Mouse (Mus musculus) kidney, postnatal 0 days (tissue): Measurements from ENCODE around the gene Dner. TPM values are rescaled to one million over a fixed set of nuclear protein-coding genes. Genes with fewer than 3 reads are reported as not detected.

ENCODE experiments used
- ATAC-seq: fragments of 200-750 bp; cut with Nextera tagmentation; replicated peaks from 2 replicates; pipeline ENCODE4 v1.8.0; 2017; ENCODE audit warnings: low read depth, moderate number of reproducible peaks, moderate TSS enrichment, moderate library complexity; ENCODE audit not compliant: low FRiP score
- DNase-seq: peaks from one replicate; pipeline ENCODE4 v3.0.0-alpha.2; 2016; ENCODE audit warnings: low spot score
- H3K27ac ChIP-seq: fragments of 300-500 bp; sonication (generic); 2 replicates; pipeline ENCODE4 v1.5.1; 2014; ENCODE audit warnings: mild to moderate bottlenecking
- H3K27me3 ChIP-seq: fragments of 300-500 bp; sonication (generic); 2 replicates; pipeline ENCODE4 v1.6.1; 2014; ENCODE audit warnings: low read length, mixed read lengths; ENCODE audit not compliant: insufficient read depth
- H3K36me3 ChIP-seq: fragments of 300-500 bp; sonication (generic); 2 replicates; pipeline ENCODE4 v1.6.1; 2014; ENCODE audit warnings: low read length, mixed read lengths; ENCODE audit not compliant: insufficient read depth
- H3K4me1 ChIP-seq: fragments of 300-500 bp; sonication (generic); replicated peaks from 2 replicates; pipeline ENCODE4 v1.6.1; 2014; ENCODE audit warnings: antibody characterized with exemption, low read length, mixed read lengths; ENCODE audit not compliant: insufficient read depth
- H3K4me2 ChIP-seq: fragments of 300-500 bp; sonication (generic); 2 replicates; pipeline ENCODE4 v1.6.1; 2014; ENCODE audit warnings: mild to moderate bottlenecking, low read length, moderate library complexity, mixed read lengths
- H3K4me3 ChIP-seq: fragments of 300-500 bp; sonication (generic); replicated peaks from 2 replicates; pipeline ENCODE4 v1.5.1; 2014; ENCODE audit warnings: low read depth, low read length
- H3K9ac ChIP-seq: fragments of 300-500 bp; sonication (generic); 2 replicates; pipeline ENCODE4 v1.6.1; 2014; ENCODE audit warnings: low read depth, low read length
- H3K9me3 ChIP-seq: fragments of 300-500 bp; sonication (generic); replicated peaks from 2 replicates; pipeline ENCODE4 v1.6.1; 2016; ENCODE audit warnings: low read length, inconsistent platforms, mixed read lengths
- CTCF ChIP-seq: IDR thresholded peaks from 2 replicates; pipeline ENCODE4 v1.5.1; 2016; ENCODE audit warnings: antibody characterized with exemption, low read depth, mild to moderate bottlenecking, moderate library complexity
- whole genome bisulfite sequencing: fragments of 180-500 bp; shearing (Covaris S2); extraction: QIAGEN DNeasy Blood & Tissue Kit; methylation state at CpG from one replicate; pipeline ENCODE4 v1.1.7; 2014; 5-methylcytosine and 5-hydroxymethylcytosine counted together
- polyA plus RNA-seq: library from polyadenylated mRNA; unstranded; fragments of >200 nt; fragmentation: Nextera tagmentation; extraction: Ambion mirVana; gene quantifications from 2 replicates; pipeline ENCODE4 v1.2.1, GENCODE M21; 2015

The Dner gene
- polyA plus RNA-seq, 1 experiment from 2014 or later = 0.68 TPM

DNA sequence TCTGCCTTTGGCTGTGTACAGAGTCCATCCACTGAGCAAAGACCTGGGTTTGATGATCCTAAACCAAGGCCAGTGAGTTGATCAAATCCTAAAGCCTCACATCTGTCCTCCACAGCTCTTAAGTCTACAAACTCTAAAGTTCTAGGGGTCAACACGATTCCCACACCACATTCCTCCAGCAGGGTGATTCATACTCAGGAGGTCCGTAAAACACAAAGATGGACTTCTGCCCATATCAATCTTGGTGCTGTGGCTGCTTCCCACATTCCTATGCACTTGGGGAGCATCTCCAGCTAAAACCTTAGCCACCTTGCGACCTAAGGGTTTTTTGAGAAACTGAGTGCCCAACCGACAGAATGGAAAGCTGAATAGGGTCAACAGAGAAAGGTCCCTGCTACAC, 305.1 kb downstream of the Dner start:
- DNase-seq (no peak), ATAC-seq (no peak)
- no peak overlapping the region for H3K4me3 ChIP-seq
- H3K9me3 ChIP-seq = no peaks in the 10 kb centered on the region
- no peaks in the 10 kb centered on the region for H3K27me3 ChIP-seq
- no peak overlapping the region for H3K9ac ChIP-seq
- H3K4me2 ChIP-seq = no peak overlapping the region
- no peaks in the 10 kb centered on the region for H3K36me3 ChIP-seq
- no peak overlapping the region for H3K27ac ChIP-seq
- no peaks in the 10 kb centered on the region for H3K4me1 ChIP-seq
- WGBS = 84% methylated on average over 4 of the region's 4 CpGs
- TF ChIP-seq CTCF = no peak

DNA sequence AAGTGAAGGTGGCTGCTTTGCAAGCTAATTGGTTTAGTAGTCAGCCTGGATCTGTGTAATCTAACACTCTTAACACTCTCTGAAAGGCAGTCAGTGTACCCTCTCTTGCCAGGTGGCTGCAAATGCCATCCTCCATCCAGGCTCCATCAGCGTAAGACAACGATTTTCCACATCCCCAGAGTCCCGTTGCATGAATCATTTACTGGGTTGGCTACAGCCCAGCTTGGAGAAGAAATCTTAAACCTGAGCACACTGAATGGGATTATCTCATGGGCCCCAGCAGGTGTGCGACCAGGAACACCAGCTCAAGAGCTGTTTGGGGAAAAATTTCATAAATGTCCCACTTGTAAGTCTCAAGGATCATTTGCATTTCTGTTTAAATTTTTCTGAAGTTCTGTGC, 308.4 kb downstream of the Dner start:
- Histone ChIP-seq H3K4me2 (no peak overlapping the region), H3K36me3 (no peaks in the 10 kb centered on the region), H3K27me3 (no peaks in the 10 kb centered on the region), H3K4me1 (no peaks in the 10 kb centered on the region), H3K9me3 (no peaks in the 10 kb centered on the region), H3K9ac (no peak overlapping the region), H3K27ac (no peak overlapping the region), H3K4me3 (no peak overlapping the region)
- 52% methylated on average over 4 of the region's 4 CpGs for WGBS
- TF ChIP-seq CTCF = no peak
- DNase-seq (no peak), ATAC-seq (no peak)

DNA sequence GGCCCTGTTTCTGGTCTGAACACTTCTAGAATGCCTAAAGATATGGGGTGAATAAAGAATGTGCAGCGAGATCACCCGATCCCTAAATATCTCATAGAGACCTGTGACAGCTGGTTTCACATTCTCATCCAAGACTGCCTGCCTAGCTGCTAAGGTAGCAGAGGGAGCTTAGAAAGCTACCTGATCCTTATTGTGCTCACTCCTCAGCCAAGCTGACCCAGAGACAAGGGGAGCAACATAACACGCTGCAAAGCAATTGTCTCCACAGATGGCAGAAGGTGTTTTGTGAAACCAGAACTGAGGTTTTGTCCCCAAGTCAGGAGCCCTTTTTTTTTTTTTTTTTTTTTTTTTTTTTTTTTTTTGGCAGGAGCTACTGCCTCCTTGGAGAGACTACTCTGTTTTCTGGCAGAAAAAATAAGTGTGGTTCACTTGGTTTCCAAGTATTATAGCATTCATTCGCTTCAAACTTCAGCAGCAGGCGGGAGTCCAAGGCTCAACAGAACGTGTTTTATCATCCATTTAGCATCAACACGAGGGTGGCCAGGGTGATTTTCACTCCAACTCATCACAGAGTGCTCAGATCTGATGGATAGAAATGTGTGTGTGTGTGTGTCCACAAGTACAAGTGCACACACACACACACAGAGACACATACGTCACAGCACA, 309.4 kb downstream of the Dner start:
- no peak overlapping the region for H3K4me3 ChIP-seq
- no peaks in the 10 kb centered on the region for H3K9me3 ChIP-seq
- TF ChIP-seq CTCF = no peak
- H3K27me3 ChIP-seq = no peaks in the 10 kb centered on the region
- 77% methylated on average over 8 of the region's 8 CpGs for WGBS
- H3K27ac ChIP-seq = no peak overlapping the region
- H3K4me1 ChIP-seq = no peaks in the 10 kb centered on the region
- no peak overlapping the region for H3K4me2 ChIP-seq
- ATAC-seq (no peak), DNase-seq (no peak)
- no peak overlapping the region for H3K9ac ChIP-seq
- H3K36me3 ChIP-seq = no peaks in the 10 kb centered on the region

GRCm38 (mm10) chr1:84382709-84383108, 313.3 kb downstream of the Dner start:
- H3K9ac ChIP-seq = no peak overlapping the region
- H3K27me3 ChIP-seq = no peaks in the 10 kb centered on the region
- 79% methylated on average over 1 of the region's 1 CpGs for WGBS
- ATAC-seq = no peak
- H3K27ac ChIP-seq = no peak overlapping the region
- no peak for DNase-seq
- no peaks in the 10 kb centered on the region for H3K36me3 ChIP-seq
- H3K4me2 ChIP-seq = no peak overlapping the region
- no peak overlapping the region for H3K4me3 ChIP-seq
- H3K9me3 ChIP-seq = no peaks in the 10 kb centered on the region
- H3K4me1 ChIP-seq = no peaks in the 10 kb centered on the region
- no peak for TF ChIP-seq CTCF

DNA sequence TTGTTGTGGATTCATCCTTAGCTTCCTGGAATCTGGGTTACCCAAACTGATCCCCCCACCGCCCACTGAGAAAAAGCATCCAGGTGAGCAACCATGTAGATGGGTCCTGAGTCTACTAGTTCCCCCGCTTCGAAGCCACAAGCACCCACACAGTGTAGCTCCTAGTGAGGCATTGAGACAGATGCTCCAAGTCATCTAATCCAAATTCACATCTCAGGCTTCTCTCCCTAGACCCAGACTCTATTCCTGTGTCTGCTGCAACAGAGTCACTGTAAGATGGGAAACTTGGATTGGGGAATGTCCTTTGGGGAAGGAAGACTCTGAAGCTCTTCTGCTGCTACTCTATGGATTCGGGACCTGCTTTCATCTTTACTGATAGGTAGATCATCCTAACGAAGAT, 314.0 kb downstream of the Dner start:
- no peaks in the 10 kb centered on the region for H3K4me1 ChIP-seq
- no peak for DNase-seq
- H3K27ac ChIP-seq = no peak overlapping the region
- ATAC-seq = no peak
- TF ChIP-seq CTCF = no peak
- H3K4me2 ChIP-seq = no peak overlapping the region
- 88% methylated on average over 5 of the region's 5 CpGs for WGBS
- H3K36me3 ChIP-seq = no peaks in the 10 kb centered on the region
- H3K9ac ChIP-seq = no peak overlapping the region
- H3K9me3 ChIP-seq = no peaks in the 10 kb centered on the region
- no peaks in the 10 kb centered on the region for H3K27me3 ChIP-seq
- H3K4me3 ChIP-seq = no peak overlapping the region

DNA sequence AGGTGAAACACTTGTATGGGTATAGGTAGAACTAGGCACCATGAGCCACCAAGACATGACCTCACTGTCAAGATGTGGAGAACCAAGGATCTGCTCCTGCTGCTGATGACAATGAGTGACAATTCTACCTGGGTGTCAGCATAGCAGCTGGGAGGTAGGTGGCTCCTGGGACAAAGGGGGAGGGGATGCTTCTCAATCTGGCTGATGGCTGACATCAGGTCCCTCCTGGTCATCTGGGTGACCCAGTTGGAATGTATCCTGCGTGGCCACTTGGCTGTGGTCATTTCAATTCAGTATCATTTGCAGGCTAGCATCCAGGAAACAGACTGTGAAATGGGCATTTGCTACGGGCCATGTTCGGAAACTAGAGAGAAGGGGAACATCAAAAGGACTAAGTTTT, 315.1 kb downstream of the Dner start:
- no peaks in the 10 kb centered on the region for H3K36me3 ChIP-seq
- no peaks in the 10 kb centered on the region for H3K4me1 ChIP-seq
- no peak overlapping the region for H3K4me2 ChIP-seq
- H3K27me3 ChIP-seq = no peaks in the 10 kb centered on the region
- DNase-seq (no peak), ATAC-seq (no peak)
- no peak overlapping the region for H3K9ac ChIP-seq
- H3K4me3 ChIP-seq = no peak overlapping the region
- WGBS = 73% methylated on average over 3 of the region's 3 CpGs
- H3K9me3 ChIP-seq = no peaks in the 10 kb centered on the region
- no peak for TF ChIP-seq CTCF
- no peak overlapping the region for H3K27ac ChIP-seq

GRCm38 (mm10) chr1:84367733-84368132, 328.3 kb downstream of the Dner start:
- 77% methylated on average over 3 of the region's 3 CpGs for WGBS
- DNase-seq = no peak
- Histone ChIP-seq H3K9me3 (no peaks in the 10 kb centered on the region), H3K9ac (no peak overlapping the region), H3K27me3 (no peaks in the 10 kb centered on the region), H3K4me3 (no peak overlapping the region), H3K27ac (no peak overlapping the region), H3K4me1 (no peaks in the 10 kb centered on the region; the same call in 1 of the 2 replicates), H3K36me3 (no peaks in the 10 kb centered on the region), H3K4me2 (no peak overlapping the region)
- no peak for ATAC-seq
- TF ChIP-seq CTCF = no peak
